17 mouse cellular contexts compared by ENCODE assay signal in the genomic region with DNA sequence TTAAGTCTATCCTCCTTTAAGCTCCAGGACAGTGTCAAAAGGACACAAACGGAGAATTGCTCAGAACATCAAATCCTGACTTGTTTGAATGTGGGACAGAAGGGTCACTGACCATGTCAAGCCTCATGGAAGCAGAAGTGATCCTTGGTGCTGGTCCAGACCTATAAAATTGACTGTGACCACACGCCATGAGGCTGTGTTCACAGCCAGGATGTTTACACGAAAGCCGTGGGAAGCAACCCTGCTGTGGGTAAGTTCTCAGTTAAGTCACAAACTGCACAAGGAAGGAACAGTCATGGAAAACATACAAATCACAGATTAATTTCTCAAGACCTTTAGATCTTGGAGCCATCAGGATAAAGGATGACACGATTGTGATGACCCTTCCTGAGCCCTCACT.
"Had no signal": no experiment of that assay in that cellular context is flagged by ENCODE, and none has a peak within 500 bp of the region (broad histone marks: within the 10 kb centered on the region; RNA-seq: fewer than 3 reads in every experiment).

No protein-coding gene starts in this region.

- H3K27ac ChIP-seq: kidney, embryonic 15.5 days; limb, embryonic 12.5 days; liver, embryonic 13.5 days; midbrain, embryonic 15.5 days; neural tube, embryonic 13.5 days; stomach, embryonic 15.5 days had no signal

- H3K9me3 ChIP-seq: kidney, embryonic 15.5 days; limb, embryonic 12.5 days; liver, embryonic 13.5 days; megakaryocyte, embryonic 14.5 days; midbrain, embryonic 15.5 days; neural tube, embryonic 13.5 days; stomach, embryonic 15.5 days had no signal

- H3K4me2 ChIP-seq: kidney, embryonic 15.5 days; limb, embryonic 12.5 days; liver, embryonic 13.5 days; midbrain, embryonic 11.5 days; midbrain, embryonic 15.5 days; neural tube, embryonic 13.5 days; stomach, embryonic 15.5 days had no signal

- H3K4me1 ChIP-seq: kidney, embryonic 15.5 days; limb, embryonic 12.5 days; midbrain, embryonic 15.5 days; neural tube, embryonic 13.5 days; stomach, embryonic 15.5 days had no signal

- H3K27me3 ChIP-seq: kidney, embryonic 15.5 days; limb, embryonic 12.5 days; liver, embryonic 13.5 days; megakaryocyte, embryonic 14.5 days; midbrain, embryonic 15.5 days; neural tube, embryonic 13.5 days; stomach, embryonic 15.5 days had no signal

- H3K9ac ChIP-seq: kidney, embryonic 15.5 days; limb, embryonic 12.5 days; liver, embryonic 13.5 days; liver, postnatal 0 days; midbrain, embryonic 15.5 days; neural tube, embryonic 13.5 days; stomach, embryonic 15.5 days had no signal

- H3K4me3 ChIP-seq: kidney, embryonic 15.5 days; limb, embryonic 12.5 days; liver, embryonic 13.5 days; megakaryocyte, embryonic 14.5 days; midbrain, embryonic 15.5 days; neural tube, embryonic 13.5 days; stomach, embryonic 15.5 days had no signal

- H3K36me3 ChIP-seq: kidney, embryonic 15.5 days; limb, embryonic 12.5 days; liver, embryonic 13.5 days; midbrain, embryonic 15.5 days; neural tube, embryonic 13.5 days; stomach, embryonic 15.5 days had no signal

- ATAC-seq: intestine, embryonic 16.5 days; liver, postnatal 0 days; midbrain, embryonic 15.5 days had no signal

- DNase-seq: kidney, adult 2 months; kidney, postnatal 14 days; layer of hippocampus, postnatal 36 days; liver; liver, embryonic 13.5 days; liver, postnatal 0 days; right cerebral cortex, postnatal 14 days; thymus, adult 2 months; thymus, postnatal 25 days had no signal
